Mouse (Mus musculus) inflammation-experienced regulatory T-cells, adult 6 months (primary cell): ENCODE data around the gene Myl10. TPM values are rescaled to one million over a fixed set of nuclear protein-coding genes. Genes with fewer than 3 reads are reported as not detected.
"Not testable (repeated sequence)": the region's sequence is repeated elsewhere in the genome, so short reads cannot be mapped to it uniquely, and the experiment has no call there.

Source experiments
- ATAC-seq: one replicate; pipeline ENCODE4 v1.8.0; 2017
- polyA plus RNA-seq, 3 experiments: library from polyadenylated mRNA; unstranded; fragments of 100-300 nt; shearing (Covaris generic); gene quantifications; one replicate each; pipeline ENCODE4 v1.2.1; 2017

Gene Myl10
- 1 to 10 TPM in 1 of 3 experiments, not detected in 2; 1.4 TPM for polyA plus RNA-seq

GRCm38 (mm10) chr5:136692784-136693183, at the start of gene Myl10:
TSS of gene Myl10 (plus strand) at chr5:136693146.
- ATAC-seq, result no peak

GRCm38 (mm10) chr5:136646731-136647328, 46.1 kb upstream of the Myl10 start:
- no peak for ATAC-seq

- ATAC-seq, result no peak
These were observed 43.9 kb upstream of the Myl10 start for GRCm38 (mm10) chr5:136649071-136649470.

GRCm38 (mm10) chr5:136649655-136650054, 43.3 kb upstream of the Myl10 start:
- ATAC-seq, result no peak

GRCm38 (mm10) chr5:136654481-136654880, 38.5 kb upstream of the Myl10 start:
- no peak for ATAC-seq

- no peak for ATAC-seq
These were observed 36.0 kb upstream of the Myl10 start for GRCm38 (mm10) chr5:136656830-136657395.

- not testable (repeated sequence) for ATAC-seq
These were observed 32.2 kb upstream of the Myl10 start for GRCm38 (mm10) chr5:136660721-136661120.

GRCm38 (mm10) chr5:136662281-136662680, 30.7 kb upstream of the Myl10 start:
- no peak for ATAC-seq

- ATAC-seq, result no peak
These were observed 30.1 kb upstream of the Myl10 start for GRCm38 (mm10) chr5:136662822-136663221.

- ATAC-seq, result no peak
These were observed 28.4 kb upstream of the Myl10 start for GRCm38 (mm10) chr5:136664497-136664896.

GRCm38 (mm10) chr5:136676315-136677030, 16.5 kb upstream of the Myl10 start:
- ATAC-seq, result no peak

GRCm38 (mm10) chr5:136678840-136679348, 14.1 kb upstream of the Myl10 start:
- no peak for ATAC-seq

GRCm38 (mm10) chr5:136686349-136686748, 6.6 kb upstream of the Myl10 start:
- ATAC-seq, result no peak

- no peak for ATAC-seq
These were observed 5.4 kb upstream of the Myl10 start for GRCm38 (mm10) chr5:136687561-136687960.

- ATAC-seq, result no peak
These were observed 4.1 kb upstream of the Myl10 start for GRCm38 (mm10) chr5:136688841-136689240.

GRCm38 (mm10) chr5:136691170-136691569, 1.8 kb upstream of the Myl10 start:
- no peak for ATAC-seq

GRCm38 (mm10) chr5:136693418-136693817, 472 bp downstream of the Myl10 start:
- ATAC-seq, result no peak

GRCm38 (mm10) chr5:136694976-136695375, 2.0 kb downstream of the Myl10 start:
- ATAC-seq, result no peak

- ATAC-seq, result no peak
These were observed 3.6 kb downstream of the Myl10 start for GRCm38 (mm10) chr5:136696516-136696915.

- ATAC-seq, result no peak
These were observed 4.7 kb downstream of the Myl10 start for GRCm38 (mm10) chr5:136697618-136698017.

- ATAC-seq, result no peak
These were observed 9.3 kb downstream of the Myl10 start for GRCm38 (mm10) chr5:136702159-136702725.

- ATAC-seq, result peak; percentile 64
These were observed 10.8 kb downstream of the Myl10 start for GRCm38 (mm10) chr5:136703751-136704150.

GRCm38 (mm10) chr5:136704151-136704550, 11.2 kb downstream of the Myl10 start:
- no peak for ATAC-seq
